Comparison of ENCODE assay signal across 9 mouse cellular contexts in the genomic region with DNA sequence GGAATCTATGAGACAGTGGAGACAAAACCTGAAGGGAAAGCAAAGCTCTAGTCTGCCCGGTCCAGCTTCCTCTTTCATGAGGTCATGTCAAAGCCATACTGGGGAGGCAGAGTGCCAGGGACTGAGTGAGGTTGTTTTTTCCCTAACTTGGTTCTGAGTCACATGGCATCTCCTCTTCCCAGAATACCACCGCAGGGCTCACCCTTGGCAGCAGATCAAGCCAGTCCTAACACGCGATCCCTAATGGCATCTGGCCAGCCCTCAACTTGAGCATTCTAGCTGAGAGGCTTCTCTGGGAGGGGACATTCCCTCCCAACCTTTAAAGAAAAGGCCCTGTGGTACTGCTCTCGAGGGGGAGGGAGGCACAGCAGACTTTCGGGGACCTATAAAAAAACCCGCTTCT. TPM values are rescaled to one million over a fixed set of nuclear protein-coding genes. Genes with fewer than 3 reads are reported as not detected.
DNase-seq lines count a peak whose midpoint lies in the region; ATAC-seq and TF ChIP-seq lines count a peak whose summit lies in the region.
"Had no signal": no experiment of that assay in that cellular context is flagged by ENCODE, and none has a peak within 500 bp of the region (broad histone marks: within the 10 kb centered on the region; RNA-seq: fewer than 3 reads in every experiment).

No protein-coding gene starts in this region.

- H3K27ac ChIP-seq in liver, postnatal 0 days (ENCODE audit: low read depth), result peak overlapping the region; percentile 77

- no peak overlapping the region for H3K4me3 ChIP-seq in liver, postnatal 0 days (ENCODE audit: low read depth, low read length)
- H3K4me3 ChIP-seq: erythroblast, embryonic 14.5 days had no signal

- no peak for TF ChIP-seq CTCF in liver, postnatal 0 days (IDR thresholded peaks at IDR 0.05; ENCODE audit: low read depth)

- peak; percentile 76 for ATAC-seq in liver, postnatal 0 days

- TF ChIP-seq EP300 in liver, postnatal 0 days (IDR thresholded peaks at IDR 0.05; ENCODE audit: low read depth), result peak; percentile 53; the same call in 1 of the 2 replicates

- H3K4me2 ChIP-seq in liver, postnatal 0 days (ENCODE audit: low read depth, low read length), result no peak overlapping the region

- no peak overlapping the region for H3K9ac ChIP-seq in liver, postnatal 0 days (replicated peaks)

- WGBS in liver, postnatal 0 days (ENCODE audit: insufficient replicate concordance), result 35% methylated on average over 7 of the region's 7 CpGs

- H3K4me1 ChIP-seq in liver, postnatal 0 days (ENCODE audit: insufficient read depth), result peaks cover 33% of the 10 kb centered on the region

- no peaks in the 10 kb centered on the region for H3K36me3 ChIP-seq in liver, postnatal 0 days (replicated peaks; ENCODE audit: insufficient read depth, low read length)

- H3K27me3 ChIP-seq in liver, postnatal 0 days (ENCODE audit: insufficient read depth, low read length), result no peaks in the 10 kb centered on the region

- no peaks in the 10 kb centered on the region for H3K9me3 ChIP-seq in liver, postnatal 0 days (ENCODE audit: low read length)

- DNase-seq in retina, postnatal 1 day, result peak; percentile 51
- no peak for DNase-seq in retina, embryonic 14.5 days (ENCODE audit: low spot score)
- peak; percentile 95 for DNase-seq in adrenal gland, postnatal 36 days
- peak; percentile 89 for DNase-seq in gastrocnemius, postnatal 25 days
- peak; percentile 97 for DNase-seq in kidney, adult 11 months
- DNase-seq in liver, postnatal 0 days, result peak; percentile 80
- DNase-seq in ovary, postnatal 36 days (ENCODE audit: low spot score), result peak; percentile 85
- DNase-seq in embryo, embryonic 10 days (ENCODE audit: low spot score), result no peak

RNA-seq across cellular contexts. Expression of a gene that starts 8.2 kb away (rescaled TPM):
- total RNA-seq in adrenal gland, postnatal 36 days (2021), result 10 to 100 TPM; 19.2 to 36.5 TPM
- total RNA-seq in gastrocnemius, postnatal 25 days (2021), result 1 to 10 TPM; 4.0 to 4.5 TPM
- polyA plus RNA-seq in liver, postnatal 0 days (2015; fragmentation: Nextera tagmentation; extraction: Ambion mirVana), result 15.4 and 18.6 TPM in 2 replicates

RNA-seq across cellular contexts. Expression of a gene that starts 9.8 kb away (rescaled TPM):
- 10 to 100 TPM; 60.5 to 73.4 TPM for total RNA-seq in adrenal gland, postnatal 36 days (2021)
- 10 to 100 TPM; 41.0 to 46.3 TPM for total RNA-seq in gastrocnemius, postnatal 25 days (2021)
- 25.9 and 31.3 TPM in 2 replicates for polyA plus RNA-seq in liver, postnatal 0 days (2015; fragmentation: Nextera tagmentation; extraction: Ambion mirVana)

RNA-seq across cellular contexts. Expression of a gene that starts 24.9 kb away (rescaled TPM):
- total RNA-seq in adrenal gland, postnatal 36 days (2021), result 100 to 1,000 TPM; 188 to 218 TPM
- 10 to 100 TPM; 39.2 to 54.5 TPM for total RNA-seq in gastrocnemius, postnatal 25 days (2021)
- polyA plus RNA-seq in liver, postnatal 0 days (2015; fragmentation: Nextera tagmentation; extraction: Ambion mirVana), result 198 and 213 TPM in 2 replicates

RNA-seq across cellular contexts. Expression of a gene that starts 28.1 kb away (rescaled TPM):
- 10 to 100 TPM; 18.3 to 18.7 TPM for total RNA-seq in adrenal gland, postnatal 36 days (2021)
- total RNA-seq in gastrocnemius, postnatal 25 days (2021), result 1 to 10 TPM; 3.7 to 5.2 TPM
- polyA plus RNA-seq in liver, postnatal 0 days (2015; fragmentation: Nextera tagmentation; extraction: Ambion mirVana), result 2.5 and 3.3 TPM in 2 replicates

RNA-seq across cellular contexts. Expression of a gene that starts 47.9 kb away (rescaled TPM):
- total RNA-seq in adrenal gland, postnatal 36 days (2021), result 1 to 10 TPM; 6.7 to 7.5 TPM
- total RNA-seq in gastrocnemius, postnatal 25 days (2021), result 1 to 10 TPM in 1 of 2 experiments, under 1 TPM in 1; 0.74 to 1.6 TPM
- polyA plus RNA-seq in liver, postnatal 0 days (2015; fragmentation: Nextera tagmentation; extraction: Ambion mirVana), result 15.5 and 15.8 TPM in 2 replicates

Comparison
In these comparisons a context has a peak if more than half of its experiments do, and no peak if none do; other contexts are left out.
1. DNase-seq: peak in retina, postnatal 1 day (single experiment), adrenal gland, postnatal 36 days (2 of 2), gastrocnemius, postnatal 25 days (single experiment), kidney, adult 11 months (single experiment), liver, postnatal 0 days (single experiment) and ovary, postnatal 36 days (single experiment); none in retina, embryonic 14.5 days (single experiment) and embryo, embryonic 10 days (single experiment).